Mouse (Mus musculus) Patski (cell line): ENCODE measurements at regions not wholly inside any gene's neighbourhood (a gene's known extent, or its start where the extent isn't known, plus 50 kb on each side); places are given as distances from the start of the nearest gene placed in this dataset.

ENCODE experiments used
- ATAC-seq: fragments of 100-300 bp; one replicate; pipeline ENCODE4 v1.8.0; 2021
- CTCF ChIA-PET: fragments of 350-600 bp; sonication (Branson Sonifier 250); formaldehyde crosslinking; loops from one replicate; lab custom pipeline; 2022; ENCODE audit warnings: inconsistent platforms; lab: Charles Lee
- POLR2A ChIA-PET: fragments of 350-600 bp; sonication (Branson Sonifier 250); formaldehyde crosslinking; loops from one replicate; lab custom pipeline; 2022; ENCODE audit warnings: antibody characterized with exemption, inconsistent platforms; lab: Charles Lee
- DNase-seq: peaks from one replicate; pipeline ENCODE4 v3.0.0-alpha.2; 2011; ENCODE audit warnings: low read depth, low spot score
- H3K27me3 ChIP-seq: fragments of 371-371 bp; one replicate; pipeline ENCODE4 v1.5.1; 2021
- CTCF ChIP-seq: fragments of 100-300 bp; IDR thresholded peaks from one replicate; pipeline ENCODE4 v1.5.1; 2021
- in situ Hi-C: fragments of 300-500 bp; cut with MboI; formaldehyde crosslinking; loops from 3 replicates; pipeline ENCODE4 v1.11.1; 2018; ENCODE audit warnings: low pct_unique_long_range_greater_than_20kb, mixed read lengths

GRCm38 (mm10) chr15:56604266-56604665 is 873.2 kb downstream of the Slc22a22 start:
- TF ChIP-seq CTCF = no peak
- POLR2A ChIA-PET = no interaction called here
- CTCF ChIA-PET = no interaction called here
- DNase-seq (no peak), ATAC-seq (no peak)
- H3K27me3 ChIP-seq = no peaks in the 10 kb centered on the region
- in situ Hi-C loops = no loop called here

- ChIA-PET POLR2A (no interaction called here), CTCF (no interaction called here)
- no peaks in the 10 kb centered on the region for H3K27me3 ChIP-seq
- DNase-seq (no peak), ATAC-seq (no peak)
- in situ Hi-C loops = no loop called here
- TF ChIP-seq CTCF = no peak
Measured at GRCm38 (mm10) chr15:56592656-56593055, 884.8 kb downstream of the Slc22a22 start.

DNA sequence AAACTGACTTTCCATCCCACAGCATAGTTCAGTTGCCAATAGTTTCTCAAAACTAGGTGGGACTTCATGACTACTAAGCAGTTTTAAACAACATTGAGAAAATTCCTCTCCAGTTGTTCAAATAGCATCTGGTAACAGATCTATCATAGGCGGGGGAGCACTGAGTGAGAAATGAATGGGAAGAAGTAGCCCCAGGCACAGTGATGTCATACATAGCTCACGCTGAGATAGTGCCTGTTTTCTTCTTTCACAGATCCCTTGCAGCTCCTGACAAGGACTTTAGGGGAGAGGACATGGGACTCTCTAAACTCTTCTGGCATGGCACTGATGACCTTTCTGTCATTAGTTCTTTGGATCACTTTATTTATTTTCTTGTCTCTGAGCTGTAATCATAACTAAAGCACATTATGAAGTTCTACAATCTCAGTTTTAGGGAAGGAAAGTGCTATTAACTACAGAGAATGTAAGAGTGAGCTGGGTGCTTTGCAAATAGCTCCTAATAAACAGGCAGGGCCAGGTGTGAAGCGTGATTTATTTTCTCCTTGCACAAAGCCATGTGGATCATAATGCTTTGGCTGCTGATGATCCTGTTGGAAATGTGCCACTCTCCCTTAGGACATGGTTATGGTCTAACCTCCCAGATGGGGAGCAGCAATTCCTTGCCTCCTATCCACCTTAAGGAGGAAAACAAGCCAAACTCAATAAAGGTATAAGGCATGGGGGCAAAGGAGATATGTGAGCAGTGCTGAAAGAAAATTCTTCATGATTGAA is 896.5 kb downstream of the Slc22a22 start:
- ChIA-PET POLR2A (no interaction called here), CTCF (interaction anchor here (0.9 kb wide), 1 partner anchor 49 kb away, joined by 3 read pairs; no protein-coding TSS in a partner anchor)
- ATAC-seq = peak; percentile 73
- in situ Hi-C loops = no loop called here
- no peaks in the 10 kb centered on the region for H3K27me3 ChIP-seq
- no peak for TF ChIP-seq CTCF
- no peak for DNase-seq

- POLR2A ChIA-PET = no interaction called here
- CTCF ChIA-PET = no interaction called here
- in situ Hi-C loops = loop anchor here (10.0 kb wide), 1 partner anchor 218 kb away; no protein-coding TSS in a partner anchor
Measured at GRCm38 (mm10) chr15:56563192-56563591, 914.2 kb downstream of the Slc22a22 start.

DNA sequence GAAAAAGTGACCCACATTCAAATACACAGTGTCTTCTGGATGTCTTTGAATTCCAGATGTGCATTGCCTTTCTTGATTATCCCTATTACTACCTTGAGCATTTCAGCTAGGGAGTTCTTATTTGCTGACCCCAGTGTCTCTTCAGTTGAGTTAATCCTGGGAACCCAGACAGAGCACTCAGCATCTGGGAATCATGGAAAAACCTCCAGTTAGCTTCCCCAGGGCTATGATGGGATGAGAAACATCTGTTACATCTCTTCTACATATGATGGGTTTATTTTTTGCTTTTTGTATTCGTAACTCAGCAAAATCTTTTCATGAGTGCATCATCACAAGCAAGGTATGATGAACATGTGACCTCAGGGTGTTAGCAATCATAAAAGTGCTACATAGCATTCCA is 914.6 kb downstream of the Slc22a22 start:
- ATAC-seq (no peak), DNase-seq (no peak)
- in situ Hi-C loops = loop anchor here (10.0 kb wide), 1 partner anchor 218 kb away; no protein-coding TSS in a partner anchor
- no peak for TF ChIP-seq CTCF
- CTCF ChIA-PET = no interaction called here
- H3K27me3 ChIP-seq = peaks cover 3% of the 10 kb centered on the region
- POLR2A ChIA-PET = no interaction called here

More at GRCm38 (mm10) chr15:56563192-56563591, 914.2 kb downstream of the Slc22a22 start:
- DNase-seq (no peak), ATAC-seq (no peak)
- H3K27me3 ChIP-seq = peaks cover 3% of the 10 kb centered on the region
- TF ChIP-seq CTCF = no peak

DNA sequence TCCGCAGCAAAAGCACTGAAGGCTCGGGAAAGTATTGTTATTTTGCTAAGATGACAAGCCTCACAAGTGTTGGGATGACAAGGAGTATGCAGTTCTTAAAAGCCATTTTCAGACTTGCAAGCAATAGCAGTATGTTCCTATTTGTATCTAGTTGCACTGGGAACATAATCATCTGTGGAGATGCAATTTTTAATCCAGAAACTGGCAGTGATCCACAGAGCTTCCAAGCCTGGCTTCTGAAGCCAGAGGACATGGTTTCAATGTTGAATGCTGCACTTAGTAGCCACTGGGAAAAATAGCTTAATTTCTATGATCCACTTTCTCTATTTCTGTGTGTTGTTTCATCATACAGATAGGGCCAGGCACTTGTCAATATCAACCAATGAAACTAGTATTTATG is 915.3 kb downstream of the Slc22a22 start:
- ATAC-seq (no peak), DNase-seq (no peak)
- peaks cover 3% of the 10 kb centered on the region for H3K27me3 ChIP-seq
- in situ Hi-C loops = loop anchor here (10.0 kb wide), 1 partner anchor 217 kb away; no protein-coding TSS in a partner anchor
- TF ChIP-seq CTCF = no peak
- POLR2A ChIA-PET = interaction anchor here (0.5 kb wide), 1 partner anchor 144 kb away, joined by 3 read pairs; no protein-coding TSS in a partner anchor
- CTCF ChIA-PET = no interaction called here

DNA sequence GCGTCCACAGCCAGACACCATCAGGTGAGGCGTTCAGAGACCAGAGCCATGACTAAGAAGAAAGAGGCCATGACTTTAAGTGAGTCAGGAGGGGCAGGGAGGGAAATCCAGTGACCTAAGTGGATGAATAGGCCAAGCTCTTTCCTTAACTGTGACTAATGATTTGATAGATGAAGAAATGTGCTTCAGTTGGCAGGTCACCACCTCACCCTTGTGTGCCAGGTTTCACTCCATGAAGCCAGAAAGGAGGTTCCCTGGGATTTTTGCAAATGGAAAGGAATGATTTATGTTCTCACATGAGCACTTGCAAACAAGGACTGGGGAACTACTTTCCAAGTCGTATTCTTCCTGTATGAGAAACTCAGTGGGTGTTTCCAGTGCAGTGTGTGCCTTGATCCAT is 923.0 kb downstream of the Slc22a22 start:
- no peak for TF ChIP-seq CTCF
- POLR2A ChIA-PET = no interaction called here
- DNase-seq (peak; percentile 42), ATAC-seq (no peak)
- in situ Hi-C loops = no loop called here
- CTCF ChIA-PET = no interaction called here
- no peaks in the 10 kb centered on the region for H3K27me3 ChIP-seq

- no peak for TF ChIP-seq CTCF
- in situ Hi-C loops = no loop called here
- ChIA-PET CTCF (no interaction called here), POLR2A (no interaction called here)
- DNase-seq = no peak
- no peaks in the 10 kb centered on the region for H3K27me3 ChIP-seq
- ATAC-seq = no peak
Measured at GRCm38 (mm10) chr15:56553851-56554250, 923.6 kb downstream of the Slc22a22 start.

DNA sequence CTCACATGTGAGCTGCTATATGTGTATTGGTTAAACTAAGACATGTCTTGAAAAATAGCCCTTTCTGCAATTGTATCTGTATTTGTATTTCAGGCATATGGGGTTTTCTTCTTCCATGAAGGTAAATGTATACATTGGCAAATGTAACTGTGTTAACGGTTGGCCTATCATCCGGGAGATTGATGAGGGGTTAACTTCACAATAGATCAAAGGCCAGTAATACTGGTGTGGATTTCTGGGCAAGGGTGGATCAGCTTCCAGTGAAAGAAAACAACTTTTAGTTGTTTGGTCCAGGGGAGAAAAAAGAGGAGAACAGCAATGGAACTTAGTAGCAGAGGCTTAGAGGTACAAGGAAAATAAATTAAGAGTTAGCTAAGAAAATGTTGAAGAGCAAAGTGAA is 945.9 kb downstream of the Slc22a22 start:
- CTCF ChIA-PET = interaction anchor here (0.8 to 1.4 kb wide), 3 partner anchors 17 to 49 kb away, joined by 3 to 5 read pairs (median 4); no protein-coding TSS in a partner anchor
- POLR2A ChIA-PET = no interaction called here
- in situ Hi-C loops = no loop called here

DNA sequence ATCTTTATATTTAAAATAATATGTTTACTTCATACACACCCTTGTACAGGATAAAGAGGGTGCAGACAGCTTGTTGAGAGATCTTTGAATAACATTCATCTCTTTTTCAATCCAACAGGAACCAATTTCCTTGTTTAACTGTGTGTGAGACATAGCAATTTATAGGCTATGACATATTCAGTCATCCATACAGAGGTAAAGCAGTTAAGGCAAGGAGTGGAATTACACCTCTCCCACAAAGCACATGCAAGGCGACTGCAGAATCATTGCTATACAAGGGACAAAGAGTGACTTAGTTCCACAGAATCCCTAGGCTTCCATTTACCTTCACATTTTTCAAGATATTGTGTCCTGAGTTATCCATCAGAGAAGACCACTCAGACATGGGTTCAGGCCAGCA is 959.0 kb downstream of the Slc22a22 start:
- CTCF ChIA-PET = no interaction called here
- ATAC-seq = no peak
- peaks cover 6% of the 10 kb centered on the region for H3K27me3 ChIP-seq
- TF ChIP-seq CTCF = no peak
- in situ Hi-C loops = no loop called here
- DNase-seq = no peak
- POLR2A ChIA-PET = no interaction called here

More for the DNA sequence above, 945.9 kb downstream of the Slc22a22 start:
- peaks cover 13% of the 10 kb centered on the region for H3K27me3 ChIP-seq
- TF ChIP-seq CTCF = no peak
- ATAC-seq (no peak), DNase-seq (no peak)

- CTCF ChIA-PET = interaction anchor here (1.2 kb wide), 1 partner anchor 16 kb away, joined by 4 read pairs; no protein-coding TSS in a partner anchor
- H3K27me3 ChIP-seq = peaks cover 14% of the 10 kb centered on the region
- no peak for TF ChIP-seq CTCF
- ATAC-seq = no peak
- in situ Hi-C loops = no loop called here
- POLR2A ChIA-PET = no interaction called here
- no peak for DNase-seq
Measured at GRCm38 (mm10) chr15:56516095-56516494, 961.3 kb downstream of the Slc22a22 start.
